Mouse (Mus musculus) megakaryocyte, embryonic 14.5 days (primary cell): ENCODE measurements around the gene Kdm8.

Experiments
- FLI1 ChIP-seq: IDR thresholded peaks from 2 replicates; pipeline ENCODE4 v1.6.1; 2012; ENCODE audit warnings: low read length, inconsistent platforms, mixed read lengths
- GATA1 ChIP-seq: IDR thresholded peaks from 3 replicates; pipeline ENCODE4 v1.6.1; 2012; ENCODE audit warnings: mixed read lengths, low read length, inconsistent platforms, borderline replicate concordance

- TF ChIP-seq GATA1, result peak; percentile 49; the same call in 1 of the 3 replicates
- no peak for TF ChIP-seq FLI1
These were observed 27.7 kb downstream of the Kdm8 start for GRCm38 (mm10) chr7:125471991-125472741.
